Mouse (Mus musculus) limb, embryonic 13.5 days (tissue): ENCODE measurements at regions not wholly inside any gene's neighbourhood (a gene's known extent, or its start where the extent isn't known, plus 50 kb on each side); places are given as distances from the start of the nearest gene placed in this dataset.
"Not testable (repeated sequence)": the region's sequence is repeated elsewhere in the genome, so short reads cannot be mapped to it uniquely, and the experiment has no call there.

Experiments
- ATAC-seq: fragments of 200-750 bp; cut with Nextera tagmentation; 2 replicates; pipeline ENCODE4 v1.8.0; 2017; ENCODE audit warnings: low read depth, moderate number of reproducible peaks, moderate TSS enrichment; ENCODE audit not compliant: low FRiP score
- H3K27ac ChIP-seq: fragments of 300-500 bp; sonication (generic); 2 replicates; pipeline ENCODE4 v1.5.1; 2015; ENCODE audit warnings: inconsistent platforms, mild to moderate bottlenecking, moderate library complexity
- H3K27me3 ChIP-seq: fragments of 300-500 bp; sonication (generic); 2 replicates; pipeline ENCODE4 v1.6.1; 2015; ENCODE audit warnings: mild to moderate bottlenecking, inconsistent platforms
- H3K36me3 ChIP-seq: fragments of 300-500 bp; sonication (generic); 2 replicates; pipeline ENCODE4 v1.6.1; 2015; ENCODE audit warnings: inconsistent platforms, mild to moderate bottlenecking, moderate library complexity
- H3K4me1 ChIP-seq: fragments of 300-500 bp; sonication (generic); 2 replicates; pipeline ENCODE4 v1.6.1; 2015; ENCODE audit warnings: inconsistent platforms
- H3K4me2 ChIP-seq: fragments of 300-500 bp; sonication (generic); replicated peaks from 2 replicates; pipeline ENCODE4 v1.6.1; 2015; ENCODE audit warnings: inconsistent platforms, mild to moderate bottlenecking, moderate library complexity
- H3K4me3 ChIP-seq: fragments of 300-500 bp; sonication (generic); 2 replicates; pipeline ENCODE4 v1.5.1; 2015; ENCODE audit warnings: moderate library complexity, mild to moderate bottlenecking, inconsistent platforms
- H3K9ac ChIP-seq: fragments of 300-500 bp; sonication (generic); 2 replicates; pipeline ENCODE4 v1.6.1; 2015; ENCODE audit warnings: mild to moderate bottlenecking, inconsistent platforms
- H3K9me3 ChIP-seq: fragments of 300-500 bp; sonication (generic); 2 replicates; pipeline ENCODE4 v1.6.1; 2016; ENCODE audit warnings: inconsistent platforms
- WGBS: fragments of 180-500 bp; shearing (Covaris S2); methylation state at CpG from one replicate; pipeline ENCODE4 v1.1.7; 2015; 5-methylcytosine and 5-hydroxymethylcytosine counted together

- H3K4me3 ChIP-seq, ATAC-seq, H3K27ac ChIP-seq, H3K4me1 ChIP-seq, H3K27me3 ChIP-seq, H3K9me3 ChIP-seq, H3K36me3 ChIP-seq, H3K9ac ChIP-seq, H3K4me2 ChIP-seq: not testable (repeated sequence)
- 92% methylated on average over 5 of the region's 5 CpGs for WGBS
Measured at GRCm38 (mm10) chr17:74138517-74138916, 90.8 kb upstream of the Srd5a2 start.

GRCm38 (mm10) chr17:74134976-74135375 lies 87.3 kb upstream of the Srd5a2 start:
- no peaks in the 10 kb centered on the region for H3K27me3 ChIP-seq
- H3K4me1 ChIP-seq = no peaks in the 10 kb centered on the region
- no peak overlapping the region for H3K27ac ChIP-seq
- ATAC-seq = no peak
- no peaks in the 10 kb centered on the region for H3K9me3 ChIP-seq
- H3K9ac ChIP-seq = no peak overlapping the region
- no peak overlapping the region for H3K4me3 ChIP-seq
- no peak overlapping the region for H3K4me2 ChIP-seq
- 79% methylated on average over 5 of the region's 5 CpGs for WGBS
- no peaks in the 10 kb centered on the region for H3K36me3 ChIP-seq

- Histone ChIP-seq H3K9me3 (no peaks in the 10 kb centered on the region), H3K4me3 (no peak overlapping the region), H3K27ac (no peak overlapping the region), H3K4me1 (no peaks in the 10 kb centered on the region), H3K27me3 (no peaks in the 10 kb centered on the region), H3K9ac (no peak overlapping the region), H3K4me2 (no peak overlapping the region), H3K36me3 (no peaks in the 10 kb centered on the region)
- WGBS = 28% methylated on average over 5 of the region's 5 CpGs
- peak; percentile 75; the same call in 1 of the 2 replicates for ATAC-seq
Measured at GRCm38 (mm10) chr17:74131534-74131933, 83.8 kb upstream of the Srd5a2 start.

GRCm38 (mm10) chr17:74122944-74123343 lies 75.2 kb upstream of the Srd5a2 start:
- no peak for ATAC-seq
- H3K9ac ChIP-seq = no peak overlapping the region
- no peaks in the 10 kb centered on the region for H3K9me3 ChIP-seq
- no peaks in the 10 kb centered on the region for H3K4me1 ChIP-seq
- no peaks in the 10 kb centered on the region for H3K36me3 ChIP-seq
- no peaks in the 10 kb centered on the region for H3K27me3 ChIP-seq
- H3K4me3 ChIP-seq = no peak overlapping the region
- no peak overlapping the region for H3K4me2 ChIP-seq
- H3K27ac ChIP-seq = no peak overlapping the region
- WGBS = 97% methylated on average over 1 of the region's 1 CpGs

- Histone ChIP-seq H3K9ac (no peak overlapping the region), H3K4me2 (no peak overlapping the region), H3K4me3 (no peak overlapping the region), H3K36me3 (no peaks in the 10 kb centered on the region), H3K27me3 (no peaks in the 10 kb centered on the region), H3K9me3 (no peaks in the 10 kb centered on the region; the same call in 1 of the 2 replicates), H3K4me1 (no peaks in the 10 kb centered on the region), H3K27ac (no peak overlapping the region)
- WGBS = 82% methylated on average over 2 of the region's 2 CpGs
- ATAC-seq = no peak
Measured at GRCm38 (mm10) chr17:74120969-74121368, 73.3 kb upstream of the Srd5a2 start.
